Mouse (Mus musculus) heart, embryonic 10.5 days (tissue): ENCODE measurements around the gene Hbb-bh2. TPM values are rescaled to one million over a fixed set of nuclear protein-coding genes. Genes with fewer than 3 reads are reported as not detected.
"Not testable (repeated sequence)": the region's sequence is repeated elsewhere in the genome, so short reads cannot be mapped to it uniquely, and the experiment has no call there.

Experiments used
- DNase-seq: peaks from one replicate; pipeline ENCODE4 v3.0.0-alpha.2; 2017; ENCODE audit warnings: low spot score
- H3K27ac ChIP-seq: fragments of 300-500 bp; sonication (generic); 2 replicates; pipeline ENCODE4 v1.5.1; 2016; ENCODE audit warnings: mild to moderate bottlenecking
- H3K27me3 ChIP-seq: fragments of 300-500 bp; sonication (generic); 2 replicates; pipeline ENCODE4 v1.6.1; 2016; ENCODE audit warnings: mild to moderate bottlenecking; ENCODE audit not compliant: poor library complexity, insufficient read depth, severe bottlenecking
- H3K36me3 ChIP-seq: fragments of 300-500 bp; sonication (generic); 2 replicates; pipeline ENCODE4 v1.6.1; 2016; ENCODE audit warnings: mild to moderate bottlenecking, moderate library complexity
- H3K4me1 ChIP-seq: fragments of 300-500 bp; sonication (generic); 2 replicates; pipeline ENCODE4 v1.6.1; 2016; ENCODE audit warnings: mild to moderate bottlenecking
- H3K4me3 ChIP-seq: fragments of 300-500 bp; sonication (generic); 2 replicates; pipeline ENCODE4 v1.5.1; 2016; ENCODE audit warnings: mild to moderate bottlenecking, moderate library complexity
- H3K9me3 ChIP-seq: fragments of 300-500 bp; sonication (generic); 2 replicates; pipeline ENCODE4 v1.6.1; 2016; ENCODE audit warnings: mild to moderate bottlenecking, moderate library complexity
- whole genome bisulfite sequencing: fragments of 180-500 bp; shearing (Covaris S2); methylation state at CpG from one replicate; pipeline ENCODE4 v1.1.7; 2016; 5-methylcytosine and 5-hydroxymethylcytosine counted together
- polyA plus RNA-seq: library from polyadenylated mRNA; unstranded; fragments of >200 nt; fragmentation: Nextera tagmentation; extraction: Ambion mirVana; gene quantifications from 2 replicates; pipeline ENCODE4 v1.2.1, GENCODE M21; 2016

Hbb-bh2 gene
- polyA plus RNA-seq, 1 experiment from 2014 or later: 1.2 TPM

DNA sequence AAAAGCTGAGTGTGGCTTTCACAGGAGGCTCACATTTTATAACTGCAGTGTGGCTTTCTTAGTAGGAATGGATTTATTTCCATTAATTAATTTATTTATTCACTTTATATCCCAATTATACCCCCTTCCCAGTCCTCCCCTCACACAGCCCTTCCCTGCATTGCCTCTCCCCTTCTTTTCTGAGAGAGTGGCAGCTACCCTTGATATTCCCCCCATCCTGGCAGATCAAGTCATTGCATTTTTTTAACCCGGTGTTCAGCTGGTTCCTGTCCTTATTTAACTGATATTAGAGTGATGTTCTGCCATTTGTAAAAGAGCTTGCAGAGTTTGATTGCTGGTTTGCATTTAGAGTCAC, 30.5 kb downstream of the Hbb-bh2 start:
- H3K36me3 ChIP-seq: no peaks in the 10 kb centered on the region
- H3K4me1 ChIP-seq: no peaks in the 10 kb centered on the region
- WGBS: 45% methylated on average over 1 of the region's 1 CpGs
- no peaks in the 10 kb centered on the region for H3K27me3 ChIP-seq
- DNase-seq: no peak
- H3K4me3 ChIP-seq: no peak overlapping the region
- peak overlapping the region; percentile 36; the same call in 1 of the 2 replicates for H3K27ac ChIP-seq
- H3K9me3 ChIP-seq: no peaks in the 10 kb centered on the region

DNA sequence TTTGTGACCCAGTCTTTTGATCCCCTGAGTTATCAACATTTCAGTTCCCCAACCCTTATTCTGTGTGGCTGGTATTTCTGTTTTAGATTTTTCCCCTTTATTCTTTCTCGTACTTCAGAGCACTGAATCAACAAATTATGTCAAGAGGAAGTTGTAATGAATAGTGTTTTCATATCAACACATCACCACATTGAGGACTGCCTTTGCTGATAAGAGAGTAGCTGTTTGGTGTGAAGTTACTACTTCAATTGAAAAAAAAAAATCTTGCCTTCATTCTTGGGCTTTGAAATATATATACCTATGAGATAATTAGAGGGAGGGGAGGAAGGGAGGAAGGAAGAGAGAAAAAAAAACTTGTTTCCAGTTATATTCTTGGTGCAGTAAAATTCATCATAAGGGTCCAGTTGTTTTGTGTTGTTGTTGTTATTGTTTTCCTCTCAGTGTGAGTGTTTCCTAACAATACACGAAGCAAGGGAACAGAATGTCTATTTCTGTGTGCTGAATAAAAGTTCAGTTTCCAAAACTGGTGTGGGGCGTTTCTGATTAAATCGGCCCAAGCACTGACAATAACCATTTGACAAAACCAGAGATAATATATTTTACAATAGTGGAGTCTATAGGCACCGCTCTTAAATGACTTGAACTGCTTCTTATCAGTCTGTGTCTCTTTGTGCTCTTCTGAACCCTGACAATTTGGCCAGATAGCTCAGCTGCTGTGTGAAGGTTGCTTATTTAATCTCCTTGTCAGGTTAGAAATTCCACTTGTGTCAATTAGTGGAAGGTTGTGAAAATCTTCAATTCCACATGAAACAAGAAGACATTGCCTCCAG, 31.1 kb downstream of the Hbb-bh2 start:
- Histone ChIP-seq H3K9me3 (no peaks in the 10 kb centered on the region), H3K27me3 (no peaks in the 10 kb centered on the region), H3K36me3 (no peaks in the 10 kb centered on the region), H3K4me1 (no peaks in the 10 kb centered on the region), H3K4me3 (no peak overlapping the region), H3K27ac (peak overlapping the region; percentile 36; the same call in 1 of the 2 replicates)
- DNase-seq: no peak
- 27% methylated on average over 5 of the region's 5 CpGs for WGBS

DNA sequence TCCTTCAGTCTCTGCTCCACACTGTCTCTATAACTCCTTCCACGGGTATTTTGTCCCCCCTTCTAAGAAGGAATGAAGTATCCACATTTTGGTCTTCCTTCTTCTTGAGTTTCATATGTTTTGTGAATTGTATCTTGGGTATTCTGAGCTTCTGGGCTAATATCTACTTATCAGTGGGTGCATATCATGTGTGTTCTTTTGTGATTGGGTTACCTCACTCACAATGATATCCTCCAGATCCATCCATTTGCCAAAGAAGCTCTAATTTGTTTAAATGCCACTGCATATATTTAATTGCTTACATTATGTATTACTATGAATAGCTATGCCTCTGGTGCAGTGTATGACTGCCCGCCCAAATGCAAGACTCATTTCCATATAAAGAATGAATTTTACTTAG, 32.2 kb downstream of the Hbb-bh2 start:
- H3K36me3 ChIP-seq, H3K4me3 ChIP-seq, H3K27me3 ChIP-seq, H3K4me1 ChIP-seq, DNase-seq, H3K9me3 ChIP-seq, H3K27ac ChIP-seq: not testable (repeated sequence)
- WGBS: 71% methylated on average over 2 of the region's 2 CpGs

DNA sequence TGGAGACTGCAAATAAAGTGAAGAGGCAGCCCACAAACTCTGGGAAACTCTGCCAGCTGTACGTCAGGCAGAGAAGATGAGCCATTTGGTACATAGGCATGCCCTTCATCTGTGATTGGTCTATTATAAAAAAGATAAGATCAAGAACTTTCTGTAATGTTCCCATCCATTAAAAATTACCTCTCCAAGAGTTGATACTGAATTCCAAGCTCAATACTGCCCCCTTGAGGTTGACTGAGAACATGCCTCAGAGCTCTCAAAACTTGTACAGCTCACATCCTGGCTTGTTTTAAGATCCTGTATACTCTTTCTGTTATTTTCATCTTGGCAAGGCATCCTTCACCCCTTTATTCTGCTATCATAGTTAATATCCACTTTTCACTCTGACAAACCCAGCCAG, 33.5 kb downstream of the Hbb-bh2 start:
- no peak overlapping the region for H3K27ac ChIP-seq
- WGBS: 70% methylated on average over 1 of the region's 1 CpGs

DNA sequence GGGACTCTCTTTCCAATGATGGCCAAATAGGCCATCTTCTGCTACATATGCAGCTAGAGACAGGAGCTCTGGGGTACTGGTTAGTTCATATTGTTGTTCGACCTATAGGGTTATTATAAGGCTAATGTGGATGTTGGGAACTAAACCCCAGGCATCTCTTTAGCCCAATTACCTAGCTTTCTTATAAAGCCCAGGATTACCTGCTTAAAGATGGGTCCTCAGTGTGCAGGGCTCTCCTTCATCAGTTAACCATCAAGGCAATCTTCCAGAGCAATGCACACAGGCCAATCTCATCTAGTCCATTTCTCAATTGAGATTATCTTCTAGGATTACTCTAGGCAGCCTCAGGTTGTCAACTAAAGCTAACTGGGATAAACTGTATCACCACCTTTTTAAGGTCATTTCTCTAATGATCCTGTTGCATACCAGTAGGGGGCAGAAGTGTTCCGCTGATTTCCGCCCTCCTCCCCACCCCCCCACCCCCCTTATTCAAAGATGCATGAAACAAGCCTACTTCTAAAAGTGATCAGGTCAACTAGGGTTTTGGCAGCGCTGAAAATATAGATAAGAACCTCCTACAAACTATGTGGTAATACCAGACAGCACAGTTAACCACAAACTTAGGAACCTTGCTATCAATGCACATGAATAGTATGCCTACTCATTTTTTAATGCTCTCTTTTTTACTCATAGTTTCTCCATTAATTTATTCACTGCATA, 47.5 kb downstream of the Hbb-bh2 start:
- Histone ChIP-seq H3K27me3 (no peaks in the 10 kb centered on the region), H3K4me1 (no peaks in the 10 kb centered on the region), H3K36me3 (no peaks in the 10 kb centered on the region), H3K27ac (no peak overlapping the region), H3K4me3 (no peak overlapping the region), H3K9me3 (no peaks in the 10 kb centered on the region)
- 16% methylated on average over 4 of the region's 4 CpGs for WGBS
- no peak for DNase-seq

More for the DNA sequence above, 33.5 kb downstream of the Hbb-bh2 start:
- Histone ChIP-seq H3K4me3 (no peak overlapping the region), H3K4me1 (no peaks in the 10 kb centered on the region), H3K36me3 (no peaks in the 10 kb centered on the region), H3K9me3 (no peaks in the 10 kb centered on the region), H3K27me3 (no peaks in the 10 kb centered on the region)
- DNase-seq: no peak

DNA sequence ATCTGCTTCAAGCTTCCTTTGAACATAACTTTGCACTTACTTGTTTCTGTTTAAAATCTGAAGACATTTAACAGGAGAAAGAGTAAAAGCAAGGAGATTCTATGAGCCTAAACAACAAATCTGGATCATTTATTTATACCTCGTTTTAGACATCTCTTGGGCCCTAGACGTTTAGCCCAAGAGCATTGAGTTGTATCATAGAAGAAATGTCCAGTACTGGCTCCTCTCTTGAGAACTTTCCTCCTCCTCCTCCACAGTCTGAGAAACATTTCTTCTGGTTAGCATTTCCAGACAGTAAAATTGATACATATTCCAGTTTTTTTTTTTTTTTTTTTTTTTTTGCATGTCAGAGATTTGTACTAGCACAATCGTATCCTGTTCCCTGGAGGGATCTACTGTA, 48.6 kb downstream of the Hbb-bh2 start, which contains the start of gene Olfr67:
Olfr67 (minus strand) TSS at position 101 of the 400 bp plus-strand sequence.
- no peaks in the 10 kb centered on the region for H3K9me3 ChIP-seq
- no peaks in the 10 kb centered on the region for H3K36me3 ChIP-seq
- H3K27ac ChIP-seq: no peak within 1 kb of the TSS
- WGBS: 80% methylated on average over 3 of the region's 3 CpGs
- H3K4me1 ChIP-seq: no peaks in the 10 kb centered on the region
- no peak for DNase-seq
- H3K27me3 ChIP-seq: no peaks in the 10 kb centered on the region
- H3K4me3 ChIP-seq: no peak within 1 kb of the TSS

Other genes with a start within 250 kb of the Hbb-bh2 start
- gene Olfr619, start 239.9 kb downstream of the Hbb-bh2 start, polyA plus RNA-seq: not detected in 2 replicates
- not detected in 2 replicates for gene Olfr620, start 228.0 kb downstream of the Hbb-bh2 start, polyA plus RNA-seq
- gene Olfr622, start 197.8 kb downstream of the Hbb-bh2 start, polyA plus RNA-seq: not detected in 2 replicates
- gene Olfr623, start 176.8 kb downstream of the Hbb-bh2 start, polyA plus RNA-seq: not detected in 2 replicates
- gene Olfr624, start 169.3 kb downstream of the Hbb-bh2 start, polyA plus RNA-seq: not detected in 2 replicates
- not detected in 2 replicates for gene Olfr625-ps1, start 157.8 kb downstream of the Hbb-bh2 start, polyA plus RNA-seq
- gene Olfr243, start 125.8 kb downstream of the Hbb-bh2 start, polyA plus RNA-seq: not detected in 2 replicates
- gene Olfr628, start 110.1 kb downstream of the Hbb-bh2 start, polyA plus RNA-seq: not detected in 2 replicates
- gene Olfr629, start 95.6 kb downstream of the Hbb-bh2 start, polyA plus RNA-seq: not detected in 2 replicates
- gene Olfr630, start 83.2 kb downstream of the Hbb-bh2 start, polyA plus RNA-seq: not detected in 2 replicates
- gene Olfr69, start 68.9 kb downstream of the Hbb-bh2 start, polyA plus RNA-seq: not detected in 2 replicates
- not detected in 2 replicates for gene Olfr68, start 60.8 kb downstream of the Hbb-bh2 start, polyA plus RNA-seq
- not detected in 2 replicates for gene Olfr67, start 48.7 kb downstream of the Hbb-bh2 start, polyA plus RNA-seq
- gene Hbb-bt, start 26.5 kb downstream of the Hbb-bh2 start, polyA plus RNA-seq: 442 and 979 TPM in 2 replicates
- gene Hbb-bs, start 12.4 kb downstream of the Hbb-bh2 start, polyA plus RNA-seq: 173 and 274 TPM in 2 replicates
- 8,898 and 9,884 TPM in 2 replicates for gene Hbb-bh1, start 2.6 kb upstream of the Hbb-bh2 start, polyA plus RNA-seq
- 17,516 and 23,478 TPM in 2 replicates for gene Hbb-y, start 12.7 kb upstream of the Hbb-bh2 start, polyA plus RNA-seq
- not detected in 2 replicates for gene Olfr66, start 45.7 kb upstream of the Hbb-bh2 start, polyA plus RNA-seq
- not detected in 2 replicates for gene Olfr64, start 54.0 kb upstream of the Hbb-bh2 start, polyA plus RNA-seq
- not detected in 2 replicates for gene Olfr65, start 63.0 kb upstream of the Hbb-bh2 start, polyA plus RNA-seq
- gene Olfr631, start 88.3 kb upstream of the Hbb-bh2 start, polyA plus RNA-seq: not detected in 2 replicates
- not detected in 2 replicates for gene Olfr632, start 93.8 kb upstream of the Hbb-bh2 start, polyA plus RNA-seq
- not detected in 2 replicates for gene Olfr633, start 103.9 kb upstream of the Hbb-bh2 start, polyA plus RNA-seq
- not detected in 2 replicates for gene Olfr635, start 130.6 kb upstream of the Hbb-bh2 start, polyA plus RNA-seq
- gene Olfr638, start 158.2 kb upstream of the Hbb-bh2 start, polyA plus RNA-seq: not detected in 2 replicates
- gene Olfr639, start 176.8 kb upstream of the Hbb-bh2 start, polyA plus RNA-seq: not detected in 2 replicates
- not detected in 2 replicates for gene Olfr640, start 185.1 kb upstream of the Hbb-bh2 start, polyA plus RNA-seq
- gene Olfr641, start 194.9 kb upstream of the Hbb-bh2 start, polyA plus RNA-seq: not detected in 2 replicates
- not detected in 2 replicates for gene Olfr642, start 212.1 kb upstream of the Hbb-bh2 start, polyA plus RNA-seq
- not detected in 2 replicates for gene 4930516K23Rik, start 220.9 kb upstream of the Hbb-bh2 start, polyA plus RNA-seq
- gene Olfr644, start 231.3 kb upstream of the Hbb-bh2 start, polyA plus RNA-seq: not detected in 2 replicates
- gene Olfr645, start 244.9 kb upstream of the Hbb-bh2 start, polyA plus RNA-seq: not detected in 2 replicates